ENCODE assay signal across 20 mouse cellular contexts in genomic region chr7:109574166-109574565, GRCm38 (mm10).
"Had no signal": no experiment of that assay in that cellular context is flagged by ENCODE, and none has a peak within 500 bp of the region (broad histone marks: within the 10 kb centered on the region; RNA-seq: fewer than 3 reads in every experiment).

No protein-coding gene starts in this region.

- H3K4me3 ChIP-seq: limb, embryonic 12.5 days; limb, embryonic 15.5 days; lung, embryonic 15.5 days; megakaryocyte, embryonic 14.5 days; midbrain, embryonic 10.5 days; neural tube, embryonic 12.5 days; neural tube, embryonic 15.5 days; stomach, embryonic 15.5 days had no signal

- H3K9ac ChIP-seq: limb, embryonic 12.5 days; limb, embryonic 15.5 days; liver, embryonic 14.5 days; liver, postnatal 0 days; lung, embryonic 15.5 days; neural tube, embryonic 12.5 days; neural tube, embryonic 15.5 days; stomach, embryonic 15.5 days had no signal

- H3K9me3 ChIP-seq: limb, embryonic 12.5 days; limb, embryonic 15.5 days; lung, embryonic 15.5 days; megakaryocyte, embryonic 14.5 days; midbrain, embryonic 10.5 days; neural tube, embryonic 12.5 days; neural tube, embryonic 15.5 days; stomach, embryonic 15.5 days had no signal

- H3K36me3 ChIP-seq: limb, embryonic 15.5 days; lung, embryonic 15.5 days; midbrain, embryonic 10.5 days; neural tube, embryonic 12.5 days; neural tube, embryonic 15.5 days had no signal

- H3K4me2 ChIP-seq: limb, embryonic 12.5 days; limb, embryonic 15.5 days; liver, embryonic 11.5 days; lung, embryonic 15.5 days; neural tube, embryonic 12.5 days; neural tube, embryonic 15.5 days; stomach, embryonic 15.5 days had no signal

- DNase-seq: kidney, adult 9 months; kidney, postnatal 14 days; kidney, postnatal 4 days; left cerebral cortex, postnatal 4 days; liver, postnatal 0 days; lung, postnatal 10 days; lung, postnatal 36 days; midbrain, embryonic 14.5 days; spleen, adult 18-20 months; thymus, postnatal 25 days had no signal

- H3K27ac ChIP-seq: limb, embryonic 12.5 days; limb, embryonic 15.5 days; liver, embryonic 14.5 days; lung, embryonic 15.5 days; midbrain, embryonic 10.5 days; neural tube, embryonic 12.5 days; neural tube, embryonic 15.5 days; stomach, embryonic 15.5 days had no signal

- ATAC-seq: liver, postnatal 0 days had no signal

- H3K27me3 ChIP-seq: limb, embryonic 12.5 days; limb, embryonic 15.5 days; lung, embryonic 15.5 days; neural tube, embryonic 12.5 days; neural tube, embryonic 15.5 days; stomach, embryonic 15.5 days had no signal
